Mouse (Mus musculus) heart, embryonic 16.5 days (tissue): ENCODE measurements around the gene Soga1. TPM values are rescaled to one million over a fixed set of nuclear protein-coding genes. Genes with fewer than 3 reads are reported as not detected.
A peak's percentile ranks its signal among the peaks of the same experiment; 100 is the strongest.

Source experiments
- ATAC-seq: fragments of 200-750 bp; cut with Nextera tagmentation; replicated peaks from 2 replicates; pipeline ENCODE4 v1.8.0; 2017; ENCODE audit warnings: moderate number of reproducible peaks; ENCODE audit not compliant: insufficient read depth, low FRiP score; ENCODE audit errors: extremely low read depth
- H3K27ac ChIP-seq: fragments of 300-500 bp; sonication (generic); 2 replicates; pipeline ENCODE4 v1.5.1; 2014; ENCODE audit warnings: mild to moderate bottlenecking, low read length, control low read depth, moderate library complexity
- H3K27me3 ChIP-seq: fragments of 300-500 bp; sonication (generic); 2 replicates; pipeline ENCODE4 v1.6.1; 2014; ENCODE audit warnings: low read length, mixed read lengths; ENCODE audit not compliant: control insufficient read depth, insufficient read depth
- H3K36me3 ChIP-seq: fragments of 300-500 bp; sonication (generic); 2 replicates; pipeline ENCODE4 v1.6.1; 2014; ENCODE audit not compliant: control insufficient read depth, insufficient read depth
- H3K4me1 ChIP-seq: fragments of 300-500 bp; sonication (generic); 2 replicates; pipeline ENCODE4 v1.6.1; 2014; ENCODE audit warnings: low read length, mixed read lengths; ENCODE audit not compliant: control insufficient read depth, insufficient read depth
- H3K4me2 ChIP-seq: fragments of 300-500 bp; sonication (generic); 2 replicates; pipeline ENCODE4 v1.6.1; 2014; ENCODE audit warnings: low read depth, mild to moderate bottlenecking, control low read depth, low read length
- H3K4me3 ChIP-seq: fragments of 300-500 bp; sonication (generic); 2 replicates; pipeline ENCODE4 v1.5.1; 2014; ENCODE audit warnings: mild to moderate bottlenecking, control low read depth, low read length
- H3K9ac ChIP-seq: fragments of 300-500 bp; sonication (generic); 2 replicates; pipeline ENCODE4 v1.6.1; 2014; ENCODE audit warnings: low read length, control low read depth
- H3K9me3 ChIP-seq: fragments of 300-500 bp; sonication (generic); replicated peaks from 2 replicates; pipeline ENCODE4 v1.6.1; 2016; ENCODE audit warnings: low read length; ENCODE audit not compliant: control insufficient read depth
- WGBS: fragments of 180-500 bp; shearing (Covaris S2); extraction: QIAGEN DNeasy Blood & Tissue Kit; methylation state at CpG from one replicate; pipeline ENCODE4 v1.1.7; 2014; 5-methylcytosine and 5-hydroxymethylcytosine counted together
- polyA plus RNA-seq: library from polyadenylated mRNA; unstranded; fragments of >200 nt; fragmentation: Nextera tagmentation; extraction: Ambion mirVana; gene quantifications from 2 replicates; pipeline ENCODE4 v1.2.1, GENCODE M21; 2015

Gene Soga1
- polyA plus RNA-seq, 1 experiment from 2014 or later: 1.7 TPM

DNA sequence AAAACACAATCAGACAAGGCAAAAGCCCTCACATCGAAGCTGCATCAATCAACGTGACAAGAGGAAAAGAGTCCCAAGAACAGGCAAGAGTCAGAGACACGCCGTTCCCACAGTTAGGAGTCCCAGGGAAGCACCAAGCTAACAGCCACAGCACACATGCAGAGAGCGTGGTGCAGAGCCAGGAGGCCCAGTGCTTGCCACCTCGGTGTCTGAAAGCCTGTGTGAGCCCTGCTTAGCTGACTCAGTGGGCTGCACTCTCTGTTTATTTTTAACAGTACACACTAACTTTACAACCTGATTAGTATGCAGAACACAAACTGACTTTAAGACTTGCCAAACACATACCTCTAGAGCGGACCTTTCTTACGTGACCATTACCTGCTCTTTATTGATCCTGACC, 25.4 kb upstream of the Soga1 start:
- H3K27me3 ChIP-seq: no peaks in the 10 kb centered on the region
- no peaks in the 10 kb centered on the region for H3K9me3 ChIP-seq
- no peak overlapping the region for H3K4me2 ChIP-seq
- H3K27ac ChIP-seq: no peak overlapping the region
- no peak for ATAC-seq
- peaks cover 15% of the 10 kb centered on the region for H3K36me3 ChIP-seq
- no peak overlapping the region for H3K9ac ChIP-seq
- H3K4me3 ChIP-seq: no peak overlapping the region
- WGBS: 87% methylated on average over 8 of the region's 8 CpGs
- peaks cover 3% of the 10 kb centered on the region; the same call in 1 of the 2 replicates for H3K4me1 ChIP-seq

DNA sequence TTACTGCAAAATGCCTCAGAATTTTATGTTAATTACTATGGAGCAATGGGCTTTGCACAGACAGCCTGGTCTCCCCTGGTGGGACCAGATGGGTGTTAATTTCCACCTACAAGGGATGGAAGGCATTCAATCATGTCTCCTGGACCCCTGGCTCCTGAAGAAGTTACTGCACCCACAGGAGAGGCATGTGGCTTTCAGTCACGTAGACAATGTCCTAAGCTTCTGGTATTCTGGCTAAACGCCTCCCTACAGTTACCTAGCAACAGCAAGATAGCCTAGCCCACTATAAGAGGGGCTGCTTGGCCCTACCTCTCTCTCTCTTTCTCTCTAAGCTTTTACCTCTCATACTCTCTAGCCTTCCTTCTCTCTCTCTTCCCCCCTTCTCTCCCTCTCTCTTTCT, 23.2 kb upstream of the Soga1 start:
- H3K4me2 ChIP-seq: no peak overlapping the region
- H3K9ac ChIP-seq: no peak overlapping the region
- H3K4me1 ChIP-seq: peaks cover 3% of the 10 kb centered on the region; the same call in 1 of the 2 replicates
- no peaks in the 10 kb centered on the region for H3K27me3 ChIP-seq
- no peaks in the 10 kb centered on the region for H3K9me3 ChIP-seq
- no peak overlapping the region for H3K4me3 ChIP-seq
- H3K36me3 ChIP-seq: peaks cover 11% of the 10 kb centered on the region
- no peak overlapping the region for H3K27ac ChIP-seq
- WGBS: 46% methylated on average over 2 of the region's 2 CpGs
- no peak for ATAC-seq

GRCm38 (mm10) chr2:157101650-157102049, 22.6 kb upstream of the Soga1 start:
- Histone ChIP-seq H3K27me3 (no peaks in the 10 kb centered on the region), H3K36me3 (peaks cover 10% of the 10 kb centered on the region), H3K4me3 (no peak overlapping the region), H3K4me1 (peaks cover 3% of the 10 kb centered on the region; the same call in 1 of the 2 replicates), H3K9ac (no peak overlapping the region), H3K9me3 (no peaks in the 10 kb centered on the region), H3K4me2 (no peak overlapping the region), H3K27ac (no peak overlapping the region)
- ATAC-seq: no peak
- WGBS: 94% methylated on average over 9 of the region's 9 CpGs

DNA sequence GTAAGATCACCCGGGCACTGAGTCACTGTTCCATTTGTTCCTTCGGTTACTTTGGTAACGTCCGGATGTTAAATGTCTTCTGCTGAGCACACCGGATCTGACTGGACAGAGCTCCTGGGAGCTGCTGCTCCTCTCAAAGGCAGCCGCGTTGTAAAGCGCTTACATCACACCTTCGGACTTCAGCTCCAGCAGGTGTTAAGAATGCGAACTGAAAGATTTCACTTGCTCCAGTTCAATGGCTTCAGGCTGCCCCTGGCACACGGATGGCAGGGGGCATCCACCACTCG, 21.2 kb upstream of the Soga1 start:
- Histone ChIP-seq H3K27me3 (no peaks in the 10 kb centered on the region), H3K9me3 (no peaks in the 10 kb centered on the region), H3K4me2 (no peak overlapping the region), H3K4me1 (peaks cover 3% of the 10 kb centered on the region; the same call in 1 of the 2 replicates), H3K9ac (no peak overlapping the region), H3K27ac (no peak overlapping the region), H3K36me3 (peaks cover 10% of the 10 kb centered on the region), H3K4me3 (no peak overlapping the region)
- WGBS: 63% methylated on average over 12 of the region's 12 CpGs
- ATAC-seq: no peak

DNA sequence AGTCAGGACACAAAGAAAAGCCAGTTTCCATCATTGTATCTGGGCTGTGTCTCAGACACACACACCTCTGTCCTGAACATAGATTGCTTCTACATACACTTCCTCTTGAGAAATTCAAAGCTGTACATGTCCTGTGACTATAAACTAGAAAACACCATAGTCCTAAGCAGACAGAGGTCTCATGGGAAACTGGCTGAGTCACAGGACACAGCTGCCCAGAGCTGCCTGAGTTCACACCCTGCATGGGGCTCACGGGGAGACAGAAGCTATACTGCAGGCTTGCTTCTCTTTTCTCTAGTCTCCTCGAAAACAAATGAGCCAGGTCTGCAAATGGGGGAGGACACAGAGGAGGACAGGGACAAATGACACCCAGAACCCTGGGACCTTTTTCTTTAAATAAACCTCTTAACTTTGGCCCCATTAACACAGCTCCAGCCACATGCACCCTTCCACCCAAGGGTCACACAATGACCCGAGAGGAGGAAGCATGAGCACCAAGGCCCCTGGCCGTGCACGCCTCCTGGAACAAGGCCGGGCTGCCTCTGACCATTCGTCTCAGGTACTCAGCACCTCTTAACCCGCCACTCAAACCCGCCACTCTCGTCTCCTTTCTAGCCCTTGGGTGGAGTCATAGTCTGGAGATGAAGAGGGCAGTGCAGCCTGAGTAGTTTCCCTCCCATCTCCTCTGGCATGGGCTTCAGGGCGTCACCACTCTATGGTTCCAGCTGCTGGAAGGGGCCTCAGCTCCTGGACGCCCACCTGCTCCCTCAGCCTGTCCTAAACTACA, 20.7 kb upstream of the Soga1 start:
- peaks cover 8% of the 10 kb centered on the region for H3K36me3 ChIP-seq
- no peaks in the 10 kb centered on the region for H3K27me3 ChIP-seq
- 53% methylated on average over 12 of the region's 12 CpGs for WGBS
- no peak overlapping the region for H3K27ac ChIP-seq
- ATAC-seq: no peak
- no peak overlapping the region for H3K9ac ChIP-seq
- peaks cover 3% of the 10 kb centered on the region; the same call in 1 of the 2 replicates for H3K4me1 ChIP-seq
- H3K9me3 ChIP-seq: no peaks in the 10 kb centered on the region
- H3K4me2 ChIP-seq: no peak overlapping the region
- H3K4me3 ChIP-seq: no peak overlapping the region

DNA sequence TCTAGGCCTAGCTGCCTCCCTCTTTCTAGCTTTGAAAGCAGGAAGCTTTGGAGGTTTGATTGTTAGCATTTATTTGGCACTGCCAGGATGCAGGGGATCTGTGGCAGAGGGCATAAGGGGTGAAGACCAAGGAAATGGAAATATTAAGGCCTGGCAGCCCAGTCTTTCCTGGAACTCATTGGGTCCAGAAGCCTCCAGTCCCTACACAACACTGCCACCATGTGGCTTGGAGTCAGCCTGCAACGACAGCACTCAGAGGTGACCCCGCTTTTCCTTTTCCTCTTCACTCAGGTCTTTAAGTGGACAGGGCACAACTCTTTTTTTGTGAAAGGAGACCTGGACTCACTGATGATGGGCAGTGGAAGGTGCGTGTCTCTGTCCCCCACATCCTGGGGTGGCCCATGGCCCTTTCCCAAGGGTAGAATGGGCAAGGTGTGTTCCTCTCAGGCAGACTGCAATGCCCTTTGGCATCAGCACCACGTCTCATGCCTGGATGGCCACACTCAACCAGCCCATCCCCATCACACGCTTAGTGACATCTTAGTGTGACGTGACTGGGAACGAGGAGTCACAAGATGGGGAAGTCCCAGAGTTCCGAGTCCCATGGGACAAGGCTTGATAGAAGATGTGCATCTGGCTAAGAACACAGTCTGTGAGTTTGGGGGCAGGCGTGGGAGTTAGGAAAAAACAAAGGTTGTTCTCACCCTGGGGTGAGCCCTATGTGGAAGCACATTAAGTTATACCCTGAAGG, 16.1 kb upstream of the Soga1 start:
- H3K27ac ChIP-seq: no peak overlapping the region
- H3K27me3 ChIP-seq: no peaks in the 10 kb centered on the region
- WGBS: 61% methylated on average over 9 of the region's 9 CpGs
- H3K4me1 ChIP-seq: peaks cover 13% of the 10 kb centered on the region
- no peaks in the 10 kb centered on the region for H3K36me3 ChIP-seq
- H3K4me3 ChIP-seq: no peak overlapping the region
- ATAC-seq: no peak; the same call in 1 of the 2 replicates
- no peak overlapping the region for H3K4me2 ChIP-seq
- H3K9me3 ChIP-seq: no peaks in the 10 kb centered on the region
- H3K9ac ChIP-seq: no peak overlapping the region

- H3K4me2 ChIP-seq: peak overlapping the region; percentile 16; the same call in 1 of the 2 replicates
- H3K9ac ChIP-seq: peak overlapping the region; percentile 22; the same call in 1 of the 2 replicates
- H3K27ac ChIP-seq: no peak overlapping the region
- H3K4me3 ChIP-seq: no peak overlapping the region
- H3K27me3 ChIP-seq: no peaks in the 10 kb centered on the region; the same call in 1 of the 2 replicates
- H3K36me3 ChIP-seq: no peaks in the 10 kb centered on the region
- ATAC-seq: peak; percentile 69
- 27% methylated on average over 8 of the region's 8 CpGs for WGBS
- H3K4me1 ChIP-seq: peaks cover 13% of the 10 kb centered on the region
- no peaks in the 10 kb centered on the region for H3K9me3 ChIP-seq
These were observed 13.0 kb upstream of the Soga1 start for GRCm38 (mm10) chr2:157092024-157092423.

GRCm38 (mm10) chr2:157087536-157088317, 8.7 kb upstream of the Soga1 start:
- no peak overlapping the region for H3K4me3 ChIP-seq
- H3K36me3 ChIP-seq: no peaks in the 10 kb centered on the region
- H3K4me1 ChIP-seq: peaks cover 13% of the 10 kb centered on the region
- 77% methylated on average over 14 of the region's 14 CpGs for WGBS
- no peak overlapping the region for H3K27ac ChIP-seq
- no peaks in the 10 kb centered on the region; the same call in 1 of the 2 replicates for H3K27me3 ChIP-seq
- no peak overlapping the region for H3K4me2 ChIP-seq
- ATAC-seq: no peak
- H3K9ac ChIP-seq: no peak overlapping the region
- H3K9me3 ChIP-seq: no peaks in the 10 kb centered on the region
